Mouse (Mus musculus) MEL (cell line): ENCODE measurements around the gene Med13l. TPM values are rescaled to one million over a fixed set of nuclear protein-coding genes. Genes with fewer than 3 reads are reported as not detected.

ENCODE experiments used
- DNase-seq: peaks from one replicate; pipeline ENCODE4 v3.0.0; 2011; ENCODE audit warnings: low read depth, low spot score
- H3K27ac ChIP-seq: 2 replicates; pipeline ENCODE4 v1.5.1; 2012; ENCODE audit warnings: low read depth, mild to moderate bottlenecking, control low read depth, low read length, moderate library complexity; ENCODE audit not compliant: control insufficient read depth
- H3K27me3 ChIP-seq, 2 experiments: fragments of 150-350 bp in 1 of 2; sonication (generic) in 1 of 2; 2 replicates each; pipeline ENCODE4 v1.6.1; 2012; ENCODE audit warnings: low read length in 2 of 2, mild to moderate bottlenecking in 2 of 2, improper control_type of control experiment in 1 of 2, moderate library complexity in 1 of 2; ENCODE audit not compliant: insufficient read depth in 2 of 2, control insufficient read depth in 1 of 2
- H3K36me3 ChIP-seq, 2 experiments: 2 replicates each; pipeline ENCODE4 v1.6.1; 2012 to 2014; ENCODE audit warnings: low read length in 2 of 2, improper control_type of control experiment in 1 of 2, inconsistent platforms in 1 of 2, mild to moderate bottlenecking in 1 of 2; ENCODE audit not compliant: insufficient read depth in 2 of 2, control insufficient read depth in 1 of 2
- H3K4me1 ChIP-seq, 2 experiments: fragments of 150-350 bp in 1 of 2; sonication (generic) in 1 of 2; 2 replicates each; pipeline ENCODE4 v1.6.1; 2012; ENCODE audit warnings: low read length in 2 of 2, improper control_type of control experiment in 1 of 2, mild to moderate bottlenecking in 1 of 2; ENCODE audit not compliant: insufficient read depth in 2 of 2, control insufficient read depth in 1 of 2
- H3K4me3 ChIP-seq, 2 experiments: fragments of 150-350 bp in 1 of 2; sonication (generic) in 1 of 2; 2 replicates each; pipeline ENCODE4 v1.5.1; 2012; ENCODE audit warnings: low read depth in 2 of 2, low read length in 2 of 2, mild to moderate bottlenecking in 2 of 2, moderate library complexity in 2 of 2, control low read depth in 1 of 2, improper control_type of control experiment in 1 of 2; ENCODE audit not compliant: control insufficient read depth in 1 of 2, insufficient read depth in 1 of 2
- H3K79me2 ChIP-seq: 2 replicates; pipeline ENCODE4 v1.6.1; 2012; ENCODE audit warnings: mild to moderate bottlenecking, low read length, moderate library complexity; ENCODE audit not compliant: control insufficient read depth, poor library complexity, insufficient read depth
- H3K9ac ChIP-seq: 2 replicates; pipeline ENCODE4 v1.6.1; 2012; ENCODE audit warnings: low read depth, mild to moderate bottlenecking, control low read depth, low read length, moderate library complexity; ENCODE audit not compliant: control insufficient read depth, poor library complexity, severe bottlenecking
- H3K9me3 ChIP-seq: fragments of 150-350 bp; sonication (generic); replicated peaks from 2 replicates; pipeline ENCODE4 v1.6.1; 2012; ENCODE audit warnings: mild to moderate bottlenecking, low read length, improper control_type of control experiment, moderate library complexity; ENCODE audit not compliant: insufficient read depth
- CHD1 ChIP-seq: IDR thresholded peaks from 2 replicates; pipeline ENCODE4 v1.6.1; 2012; ENCODE audit warnings: low read depth, mild to moderate bottlenecking, inconsistent platforms, low read length, improper control_type of control experiment
- ELF1 ChIP-seq: IDR thresholded peaks from 2 replicates; pipeline ENCODE4 v1.6.1; 2014; ENCODE audit warnings: low read depth, mild to moderate bottlenecking, inconsistent platforms, low read length, improper control_type of control experiment, moderate library complexity
- EP300 ChIP-seq, 2 experiments: IDR thresholded peaks; 2 replicates each; pipeline ENCODE4 v1.6.1; 2011; ENCODE audit warnings: improper control_type of control experiment in 2 of 2, low read length in 2 of 2, low read depth in 1 of 2, mild to moderate bottlenecking in 1 of 2
- ETS1 ChIP-seq: IDR thresholded peaks from 2 replicates; pipeline ENCODE4 v1.6.1; 2012; ENCODE audit warnings: low read depth, mild to moderate bottlenecking, inconsistent platforms, low read length, improper control_type of control experiment, moderate library complexity
- GABPA ChIP-seq: IDR thresholded peaks from 2 replicates; pipeline ENCODE4 v1.6.1; 2012; ENCODE audit warnings: low read depth, mild to moderate bottlenecking, inconsistent platforms, low read length, improper control_type of control experiment, moderate library complexity
- GATA1 ChIP-seq: IDR thresholded peaks from 2 replicates; pipeline ENCODE4 v1.6.1; 2011; ENCODE audit warnings: low read depth, low read length, improper control_type of control experiment
- MAFK ChIP-seq: IDR thresholded peaks from 2 replicates; pipeline ENCODE4 v1.6.1; 2011; ENCODE audit warnings: low read depth, mild to moderate bottlenecking, low read length, improper control_type of control experiment, borderline replicate concordance
- MEF2A ChIP-seq: IDR thresholded peaks from 2 replicates; pipeline ENCODE4 v1.6.1; 2014; ENCODE audit warnings: low read depth, mild to moderate bottlenecking, inconsistent platforms, low read length, improper control_type of control experiment; ENCODE audit not compliant: poor library complexity, insufficient replicate concordance, severe bottlenecking; ENCODE audit errors: extremely low read depth
- MXI1 ChIP-seq: IDR thresholded peaks from 2 replicates; pipeline ENCODE4 v1.6.1; 2011; ENCODE audit warnings: mild to moderate bottlenecking, low read depth, low read length, improper control_type of control experiment
- MYB ChIP-seq: IDR thresholded peaks from 2 replicates; pipeline ENCODE4 v1.6.1; 2011; ENCODE audit warnings: mild to moderate bottlenecking, low read depth, low read length, improper control_type of control experiment
- NRF1 ChIP-seq: IDR thresholded peaks from 2 replicates; pipeline ENCODE4 v1.6.1; 2014; ENCODE audit warnings: low read depth, mild to moderate bottlenecking, inconsistent platforms, low read length, improper control_type of control experiment, moderate library complexity; ENCODE audit not compliant: poor library complexity, insufficient read depth, severe bottlenecking
- POLR2A ChIP-seq, 2 experiments: IDR thresholded peaks; 2 replicates each; pipeline ENCODE4 v1.6.1; 2011 to 2012; ENCODE audit warnings: low read length in 2 of 2, mild to moderate bottlenecking in 2 of 2, control low read depth in 1 of 2, improper control_type of control experiment in 1 of 2, low read depth in 1 of 2, moderate library complexity in 1 of 2; ENCODE audit not compliant: control insufficient read depth in 1 of 2, insufficient read depth in 1 of 2, poor library complexity in 1 of 2
- POLR2AphosphoS2 ChIP-seq: IDR thresholded peaks from 2 replicates; pipeline ENCODE4 v1.6.1; 2011; ENCODE audit warnings: low read length, improper control_type of control experiment
- RCOR1 ChIP-seq: IDR thresholded peaks from 2 replicates; pipeline ENCODE4 v1.6.1; 2012; ENCODE audit warnings: low read depth, mild to moderate bottlenecking, inconsistent platforms, low read length, improper control_type of control experiment
- USF1 ChIP-seq: IDR thresholded peaks from 2 replicates; pipeline ENCODE4 v1.6.1; 2014; ENCODE audit warnings: low read depth, mild to moderate bottlenecking, inconsistent platforms, low read length, improper control_type of control experiment, moderate library complexity
- ZC3H11A ChIP-seq: IDR thresholded peaks from 2 replicates; pipeline ENCODE4 v1.6.1; 2012; ENCODE audit warnings: low read depth, mild to moderate bottlenecking, inconsistent platforms, low read length, improper control_type of control experiment
- ZKSCAN1 ChIP-seq: IDR thresholded peaks from 2 replicates; pipeline ENCODE4 v1.6.1; 2012; ENCODE audit warnings: low read depth, mild to moderate bottlenecking, inconsistent platforms, low read length, improper control_type of control experiment, moderate library complexity
- ZNF384 ChIP-seq: IDR thresholded peaks from 2 replicates; pipeline ENCODE4 v1.6.1; 2012; ENCODE audit warnings: low read depth, mild to moderate bottlenecking, inconsistent platforms, low read length, improper control_type of control experiment
- polyA plus RNA-seq, 2 experiments: library from polyadenylated mRNA; stranded (reverse) in 1 of 2; unstranded in 1 of 2; fragments of >175 nt in 1 of 2; fragments of >200 nt in 1 of 2; gene quantifications; 2 replicates each; pipeline versions ENCODE4 v1.2.1 to v1.2.4; 2012; ENCODE audit warnings: low replicate concordance in 2 of 2, low read depth in 1 of 2; ENCODE audit not compliant: insufficient read length in 2 of 2, insufficient read depth in 1 of 2, missing spikeins in 1 of 2
- total RNA-seq: library from RNA; depleted of rRNA; stranded (reverse); fragments of 300-350 nt; gene quantifications from 2 replicates; pipeline ENCODE4 v1.2.3, GENCODE M21; 2012

Med13l gene
- total and polyA plus RNA-seq, 3 experiments = 13.4 to 16.1 TPM; not detected in 1

DNA sequence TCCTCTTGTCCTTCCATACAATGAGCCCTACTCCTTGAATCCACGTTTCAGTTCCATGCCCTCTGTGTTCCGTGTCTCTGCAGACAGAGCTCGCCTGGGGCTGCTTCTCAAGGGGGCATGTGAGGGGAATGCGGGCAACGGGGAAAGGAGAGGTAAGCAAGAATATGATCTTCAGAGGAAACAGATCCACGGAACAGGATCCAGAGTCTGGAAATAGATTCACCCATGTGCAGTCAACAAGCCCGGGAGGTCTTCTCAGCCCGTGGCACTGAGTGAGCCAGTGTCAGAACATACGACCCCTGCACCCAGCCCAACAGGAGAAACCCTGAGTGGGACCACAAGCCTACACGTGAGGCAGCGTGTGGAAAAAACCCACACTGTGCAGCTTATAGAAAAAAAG, 228.7 kb downstream of the Med13l start:
- no peaks in the 10 kb centered on the region for H3K36me3 ChIP-seq
- TF ChIP-seq NRF1 = no peak
- TF ChIP-seq POLR2AphosphoS2 = no peak
- no peak overlapping the region for H3K9ac ChIP-seq
- H3K9me3 ChIP-seq = no peaks in the 10 kb centered on the region
- H3K27me3 ChIP-seq = no peaks in the 10 kb centered on the region
- H3K79me2 ChIP-seq = no peaks in the 10 kb centered on the region
- DNase-seq = no peak
- no peak overlapping the region for H3K27ac ChIP-seq
- H3K4me3 ChIP-seq = no peak overlapping the region
- no peaks in the 10 kb centered on the region for H3K4me1 ChIP-seq

DNA sequence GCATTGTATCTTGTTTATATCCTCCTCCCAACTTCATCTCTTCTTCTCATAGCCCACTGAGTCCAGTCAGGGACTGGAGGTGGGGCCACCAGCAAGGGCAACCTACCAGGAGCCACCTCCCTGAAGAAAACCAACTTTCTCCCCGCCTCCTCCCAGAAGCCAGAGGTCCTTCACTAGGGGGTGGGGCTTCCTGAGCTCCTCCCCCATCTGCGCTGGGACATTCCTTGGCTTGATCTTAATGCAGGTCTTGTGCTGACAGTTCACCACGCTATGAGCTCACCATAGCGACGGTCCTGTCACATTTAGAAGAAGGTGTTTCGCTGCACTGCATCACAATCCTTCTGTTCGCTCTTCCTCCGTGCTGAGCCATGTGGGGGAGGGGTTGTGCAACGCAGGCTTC, 229.3 kb downstream of the Med13l start:
- Histone ChIP-seq H3K9me3 (no peaks in the 10 kb centered on the region), H3K4me3 (no peak overlapping the region)
- no peak for DNase-seq

DNA sequence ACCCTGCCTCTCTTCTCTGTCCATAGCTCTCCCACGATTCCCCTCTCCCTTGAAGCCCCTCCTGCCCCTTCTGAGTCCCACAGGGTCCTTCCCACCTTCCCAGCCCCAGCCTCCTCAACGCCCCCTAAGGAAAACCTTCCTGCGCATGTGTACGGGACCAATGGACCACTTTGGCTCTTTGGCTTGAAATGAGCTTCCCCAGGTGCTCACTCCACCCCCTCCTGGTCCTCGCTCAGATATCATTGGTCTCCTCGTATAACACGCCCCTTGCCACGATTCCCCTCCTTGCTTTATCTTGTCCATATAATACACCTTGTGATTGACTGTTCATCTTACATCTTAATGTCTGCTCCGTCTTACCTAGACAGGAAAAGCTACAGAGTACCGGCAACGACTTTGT, 237.3 kb downstream of the Med13l start:
- DNase-seq = no peak

More for the DNA sequence above, 229.3 kb downstream of the Med13l start:
- H3K27me3 ChIP-seq = no peaks in the 10 kb centered on the region
- TF ChIP-seq MYB (no peak), EP300 (IDR thresholded peaks at IDR 0.05; ENCODE audit: low read depth in 1 of 2, low read length in 2 of 2) (no peak), GABPA (no peak), ZNF384 (no peak), CHD1 (no peak), POLR2AphosphoS2 (no peak), MAFK (no peak), POLR2A (IDR thresholded peaks at IDR 0.05; ENCODE audit: control insufficient read depth in 1 of 2, insufficient read depth in 1 of 2, low read depth in 1 of 2, low read length in 2 of 2, poor library complexity in 1 of 2) (no peak)
- TF ChIP-seq, all 39 proteins: peak for 0
- H3K36me3 ChIP-seq = no peaks in the 10 kb centered on the region
- H3K27ac ChIP-seq = no peak overlapping the region
- no peaks in the 10 kb centered on the region for H3K79me2 ChIP-seq
- no peaks in the 10 kb centered on the region for H3K4me1 ChIP-seq
- no peak overlapping the region for H3K9ac ChIP-seq

More for the DNA sequence above, 237.3 kb downstream of the Med13l start:
- TF ChIP-seq USF1 (no peak), GABPA (no peak), ELF1 (no peak), ETS1 (no peak), RCOR1 (no peak), GATA1 (no peak), MXI1 (no peak), ZKSCAN1 (no peak), ZC3H11A (no peak), POLR2AphosphoS2 (no peak), MEF2A (no peak)
- H3K27ac ChIP-seq = no peak overlapping the region
- no peaks in the 10 kb centered on the region for H3K9me3 ChIP-seq
- H3K36me3 ChIP-seq = no peaks in the 10 kb centered on the region
- H3K9ac ChIP-seq = no peak overlapping the region
- H3K79me2 ChIP-seq = no peaks in the 10 kb centered on the region
- H3K27me3 ChIP-seq = no peaks in the 10 kb centered on the region
- no peaks in the 10 kb centered on the region for H3K4me1 ChIP-seq
- no peak overlapping the region for H3K4me3 ChIP-seq
